Mouse (Mus musculus) frontal cortex, adult 2 months (tissue): ENCODE results near the gene Olfr1320. TPM values are rescaled to one million over a fixed set of nuclear protein-coding genes. Genes with fewer than 3 reads are reported as not detected.
"Not testable (repeated sequence)": the region's sequence is repeated elsewhere in the genome, so short reads cannot be mapped to it uniquely, and the experiment has no call there.

Source experiments
- DNase-seq, 2 experiments: peaks; one replicate each; pipeline ENCODE4 v3.0.0; 2022; ENCODE audit warnings: low spot score in 1 of 2; ENCODE audit errors: extremely low spot score in 1 of 2
- polyA plus RNA-seq: library from polyadenylated mRNA; depleted of rRNA; stranded (reverse); fragments of >200 nt; gene quantifications from 2 replicates; pipeline ENCODE4 v1.2.3, GENCODE M21; 2012; rRNA removed

The Olfr1320 gene
- 0.19 TPM in 1 of 2 replicates, not detected in the other for polyA plus RNA-seq

DNA sequence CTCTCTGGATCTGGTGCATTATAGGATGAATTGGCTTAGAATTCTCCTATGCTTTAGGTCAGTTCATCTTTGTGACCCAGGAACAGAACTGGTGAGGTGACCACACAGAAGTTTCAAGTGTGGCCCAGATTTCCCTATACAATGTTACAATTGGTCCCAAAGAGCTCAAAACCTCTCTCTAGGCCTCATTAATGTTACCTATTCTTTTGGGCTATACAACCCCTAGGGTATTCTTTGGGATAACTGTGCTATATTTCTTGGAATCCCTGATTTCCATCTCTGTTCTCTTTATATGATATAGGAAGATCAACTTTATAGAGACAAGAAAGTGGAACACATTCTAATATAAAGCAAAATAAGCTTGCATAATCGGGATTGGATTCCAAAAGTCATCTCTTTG, at the start of gene Olfr1320:
Gene Olfr1320, plus strand, starts transcription at position 301 of the 400 bp plus-strand sequence.
- no peak for DNase-seq

GRCm38 (mm10) chrX:49627566-49627965, 44.6 kb upstream of the Olfr1320 start:
- no peak for DNase-seq

- DNase-seq = no peak
These were observed 40.9 kb upstream of the Olfr1320 start for GRCm38 (mm10) chrX:49631195-49631594.

DNA sequence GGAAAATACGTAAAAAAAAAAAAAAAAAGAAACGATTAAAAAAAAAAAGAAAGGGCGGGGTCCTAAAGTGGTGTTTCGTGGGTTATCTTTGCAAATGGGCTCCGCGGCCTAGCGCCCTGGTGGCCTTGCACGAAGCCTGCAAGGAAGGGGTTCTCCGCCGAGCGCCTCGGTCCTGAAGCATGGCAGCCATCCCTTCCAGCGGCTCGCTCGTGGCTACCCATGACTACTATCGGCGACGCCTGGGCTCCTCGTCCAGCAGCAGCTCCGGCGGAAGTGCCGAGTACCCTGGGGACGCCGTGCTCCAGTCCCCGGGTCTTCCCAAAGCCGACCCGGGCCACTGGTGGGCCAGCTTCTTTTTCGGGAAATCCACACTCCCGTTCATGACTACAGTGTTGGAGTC, 11.4 kb upstream of the Olfr1320 start:
- DNase-seq = not testable (repeated sequence)

Other genes with a start within 250 kb of the Olfr1320 start
- 0.36 and 0.46 TPM in 2 replicates for gene Arhgap36, start 208.4 kb upstream of the Olfr1320 start, polyA plus RNA-seq
- gene Olfr1321, start 62.7 kb downstream of the Olfr1320 start, polyA plus RNA-seq = not detected in 2 replicates
- gene Igsf1, start 125.4 kb downstream of the Olfr1320 start, polyA plus RNA-seq = 2.0 and 3.5 TPM in 2 replicates
- not detected in 2 replicates for gene Olfr1322, start 219.2 kb downstream of the Olfr1320 start, polyA plus RNA-seq